ENCODE assay signal across 18 mouse cellular contexts in the genomic region with DNA sequence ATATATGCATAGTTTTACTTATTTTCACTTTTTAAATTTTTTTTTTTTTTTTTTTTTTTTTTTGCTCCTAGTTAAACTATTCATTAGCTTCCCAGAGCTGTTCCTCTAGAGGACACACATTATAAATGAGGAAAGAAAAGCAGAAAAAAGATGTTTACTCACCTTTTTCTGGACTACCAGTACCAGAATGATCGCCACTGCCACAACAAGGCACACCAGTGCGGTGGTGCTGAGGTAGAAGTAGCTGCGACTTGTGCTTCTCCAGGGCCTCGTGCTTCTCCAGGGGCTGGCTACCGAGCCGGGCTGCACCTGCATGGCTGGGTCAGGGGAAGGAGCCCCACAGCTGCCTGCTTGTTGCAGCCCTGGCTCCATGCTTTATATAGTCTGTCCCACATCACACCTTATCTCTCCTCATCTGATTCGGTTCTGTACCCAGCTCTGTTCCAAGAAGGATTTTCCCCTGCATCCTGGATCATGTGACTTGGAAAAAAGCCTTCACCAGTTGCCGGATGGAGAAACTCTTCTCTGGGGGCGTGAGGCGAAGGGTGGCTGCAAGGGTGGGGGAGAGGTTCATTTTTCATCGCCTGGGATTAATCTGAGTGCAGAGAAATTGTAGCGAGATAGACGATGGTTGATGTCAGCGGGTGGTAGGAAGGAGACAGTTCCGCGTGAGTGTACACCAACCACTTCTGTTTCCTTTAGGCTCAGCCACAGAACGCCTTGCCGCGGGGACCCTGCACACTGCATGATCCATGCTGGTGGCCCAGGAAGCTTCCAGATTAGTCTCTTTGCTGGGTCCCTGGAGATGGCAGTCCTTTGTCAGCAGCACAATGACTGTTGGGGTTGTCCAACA. TPM values are rescaled to one million over a fixed set of nuclear protein-coding genes. Genes with fewer than 3 reads are reported as not detected.
DNase-seq lines count a peak whose midpoint lies in the region; ATAC-seq and TF ChIP-seq lines count a peak whose summit lies in the region.
"Had no signal": no experiment of that assay in that cellular context is flagged by ENCODE, and none has a peak within 500 bp of the region (broad histone marks: within the 10 kb centered on the region; RNA-seq: fewer than 3 reads in every experiment).

A gene (minus strand): TSS at position 660 of the 853 bp plus-strand sequence.

- H3K27ac ChIP-seq in embryonic fibroblast, embryonic 13.5 days (ENCODE audit: insufficient read depth, low read length): peak within 1 kb of the TSS; percentile 91; the same call in 1 of the 2 replicates
- H3K27ac ChIP-seq in intestine, postnatal 0 days (ENCODE audit: low read depth, low read length): no peak within 1 kb of the TSS
- H3K27ac ChIP-seq: embryonic facial prominence, embryonic 13.5 days; forebrain, embryonic 13.5 days; layer of hippocampus, adult 2 months had no signal

- ATAC-seq in neutrophil, adult 5-6 weeks (ENCODE audit: extremely low read depth, insufficient number of reproducible peaks, low FRiP score, poor library complexity, severe bottlenecking): peak; percentile 84
- no peak for ATAC-seq in intestine, postnatal 0 days
- ATAC-seq: forebrain, embryonic 13.5 days had no signal

- no peaks in the 10 kb centered on the region for H3K27me3 ChIP-seq in intestine, postnatal 0 days (replicated peaks; ENCODE audit: control insufficient read depth, insufficient read depth, low read length)
- H3K27me3 ChIP-seq: embryonic facial prominence, embryonic 13.5 days; forebrain, embryonic 13.5 days had no signal

- WGBS in intestine, postnatal 0 days: 83% methylated on average over 19 of the region's 19 CpGs

- peak; percentile 9 for DNase-seq in lung, postnatal 36 days
- DNase-seq in lung, postnatal 25 days (ENCODE audit: low spot score): no peak
- peak; percentile 71 for DNase-seq in thymus, postnatal 4 days
- no peak for DNase-seq in adrenal gland, adult 18-20 months (ENCODE audit: low spot score in 2 of 2)
- DNase-seq: cerebellum, postnatal 25 days; gastrocnemius, postnatal 25 days; heart, postnatal 14 days; kidney, adult 2 months; lung, embryonic 14.5 days had no signal

- H3K4me1 ChIP-seq in embryonic fibroblast, embryonic 13.5 days (ENCODE audit: control insufficient read depth, insufficient read depth, low read length): peaks cover 9% of the 10 kb centered on the region; the same call in 1 of the 2 replicates
- H3K4me1 ChIP-seq in intestine, postnatal 0 days (replicated peaks; ENCODE audit: control insufficient read depth, insufficient read depth, low read length): no peaks in the 10 kb centered on the region
- H3K4me1 ChIP-seq: forebrain, embryonic 13.5 days had no signal

- no peak for TF ChIP-seq POLR2A in embryonic fibroblast, embryonic 13.5 days (IDR thresholded peaks at IDR 0.05; ENCODE audit: low read depth, low read length)

- H3K36me3 ChIP-seq in intestine, postnatal 0 days (ENCODE audit: control insufficient read depth, insufficient read depth): no peaks in the 10 kb centered on the region
- H3K36me3 ChIP-seq: embryonic facial prominence, embryonic 13.5 days; G1E had no signal

- TF ChIP-seq CTCF in embryonic fibroblast, embryonic 13.5 days (IDR thresholded peaks at IDR 0.05; ENCODE audit: borderline replicate concordance, insufficient read depth, low read length): no peak
- no peak for TF ChIP-seq CTCF in intestine, postnatal 0 days (IDR thresholded peaks at IDR 0.05; ENCODE audit: low read depth)

- no peak within 1 kb of the TSS for H3K4me2 ChIP-seq in intestine, postnatal 0 days (replicated peaks; ENCODE audit: low read depth)
- H3K4me2 ChIP-seq: embryonic facial prominence, embryonic 13.5 days; forebrain, embryonic 13.5 days; lung, embryonic 14.5 days had no signal

- no peak within 1 kb of the TSS for H3K4me3 ChIP-seq in embryonic fibroblast, embryonic 13.5 days (ENCODE audit: insufficient read depth, low read length)
- no peak within 1 kb of the TSS for H3K4me3 ChIP-seq in intestine, postnatal 0 days (ENCODE audit: low read depth, low read length)
- H3K4me3 ChIP-seq: embryonic facial prominence, embryonic 13.5 days; forebrain, embryonic 13.5 days; layer of hippocampus, adult 2 months had no signal

- no peaks in the 10 kb centered on the region for H3K9me3 ChIP-seq in intestine, postnatal 0 days (ENCODE audit: control insufficient read depth)
- H3K9me3 ChIP-seq: embryonic facial prominence, embryonic 13.5 days; forebrain, embryonic 13.5 days had no signal

- H3K9ac ChIP-seq in intestine, postnatal 0 days (ENCODE audit: low read depth, low read length): no peak within 1 kb of the TSS
- H3K9ac ChIP-seq: embryonic facial prominence, embryonic 13.5 days; forebrain, embryonic 13.5 days; lung, embryonic 14.5 days had no signal

RNA-seq across cellular contexts. Expression of the gene that starts here (rescaled TPM):
- polyA plus RNA-seq in embryonic fibroblast, embryonic 13.5 days (2011; ENCODE audit: insufficient read length, low read depth, missing spikeins): 0.25 and 0.90 TPM in 2 replicates
- 3.0 and 3.8 TPM in 2 replicates for total RNA-seq in neutrophil, adult 5-6 weeks (2017)
- 0.08 TPM in 1 of 2 replicates, not detected in the other for polyA plus RNA-seq in intestine, postnatal 0 days (2015; fragmentation: Nextera tagmentation; extraction: Ambion mirVana)
- under 1 TPM in 1 of 2 experiments, not detected in 1; 0.07 TPM for total RNA-seq in adrenal gland, adult 18-20 months (2021)
- total RNA-seq: G1E; gastrocnemius, postnatal 25 days; heart, postnatal 14 days; layer of hippocampus, adult 2 months; left cerebral cortex, postnatal 36 days; midbrain, postnatal 0 days had no signal
- polyA plus RNA-seq: forebrain, embryonic 13.5 days; G1E; midbrain, postnatal 0 days had no signal

Comparison
In these comparisons a context has a peak if more than half of its experiments do, and no peak if none do; other contexts are left out.
1. DNase-seq: peak in lung, postnatal 36 days (single experiment) and thymus, postnatal 4 days (single experiment); none in lung, postnatal 25 days (single experiment) and adrenal gland, adult 18-20 months (0 of 2).